Mouse (Mus musculus): Measurements from ENCODE around the gene B830017H08Rik. TPM values are rescaled to one million over a fixed set of nuclear protein-coding genes. Genes with fewer than 3 reads are reported as not detected.
A peak's percentile ranks its signal among the peaks of the same experiment; 100 is the strongest.

B830017H08Rik gene
- total and polyA plus RNA-seq, 2 experiments from 2014 or later, result 6.3 to 9.1 TPM

GRCm38 (mm10) chr16:17843701-17844365 is 10.9 kb downstream of the B830017H08Rik start:
- Histone ChIP-seq H3K9ac (replicated peaks; ENCODE audit: low read length) (no peak overlapping the region), H3K36me3 (ENCODE audit: insufficient read depth, low read length) (peaks cover 65% of the 10 kb centered on the region), H3K9me3 (ENCODE audit: low read length) (no peaks in the 10 kb centered on the region), H3K4me2 (ENCODE audit: low read depth, low read length) (no peak overlapping the region), H3K4me1 (ENCODE audit: insufficient read depth, low read length) (no peaks in the 10 kb centered on the region), H3K27ac (no peak overlapping the region), H3K27me3 (ENCODE audit: insufficient read depth, low read length) (no peaks in the 10 kb centered on the region), H3K4me3 (ENCODE audit: low read length) (no peak overlapping the region)
- TF ChIP-seq CTCF (IDR thresholded peaks at IDR 0.05; ENCODE audit: low read depth), result no peak
- ATAC-seq, result no peak
- WGBS, result 72% methylated on average over 10 of the region's 10 CpGs
- DNase-seq (ENCODE audit: low spot score), result no peak

- DNase-seq (ENCODE audit: low spot score), result no peak
Measured at GRCm38 (mm10) chr16:17848431-17848830, 15.5 kb downstream of the B830017H08Rik start.

GRCm38 (mm10) chr16:17848928-17849327 is 16.0 kb downstream of the B830017H08Rik start:
- 32% methylated on average over 1 of the region's 1 CpGs for WGBS
- Histone ChIP-seq H3K27me3 (ENCODE audit: insufficient read depth, low read length) (no peaks in the 10 kb centered on the region), H3K9ac (replicated peaks; ENCODE audit: low read length) (no peak overlapping the region), H3K27ac (peak overlapping the region; percentile 8; the same call in 1 of the 2 replicates), H3K9me3 (ENCODE audit: low read length) (no peaks in the 10 kb centered on the region), H3K36me3 (ENCODE audit: insufficient read depth, low read length) (peaks cover 60% of the 10 kb centered on the region), H3K4me1 (ENCODE audit: insufficient read depth, low read length) (no peaks in the 10 kb centered on the region), H3K4me3 (ENCODE audit: low read length) (no peak overlapping the region), H3K4me2 (ENCODE audit: low read depth, low read length) (no peak overlapping the region)
- DNase-seq (ENCODE audit: low spot score), result peak; percentile 92
- peak; percentile 66 for ATAC-seq
- TF ChIP-seq CTCF (IDR thresholded peaks at IDR 0.05; ENCODE audit: low read depth), result peak; percentile 91

More at GRCm38 (mm10) chr16:17848431-17848830, 15.5 kb downstream of the B830017H08Rik start:
- Histone ChIP-seq H3K9ac (replicated peaks; ENCODE audit: low read length) (no peak overlapping the region), H3K36me3 (ENCODE audit: insufficient read depth, low read length) (peaks cover 60% of the 10 kb centered on the region), H3K9me3 (ENCODE audit: low read length) (no peaks in the 10 kb centered on the region), H3K4me3 (ENCODE audit: low read length) (no peak overlapping the region), H3K27ac (peak overlapping the region; percentile 8; the same call in 1 of the 2 replicates), H3K4me1 (ENCODE audit: insufficient read depth, low read length) (no peaks in the 10 kb centered on the region), H3K4me2 (ENCODE audit: low read depth, low read length) (no peak overlapping the region), H3K27me3 (ENCODE audit: insufficient read depth, low read length) (no peaks in the 10 kb centered on the region)
- no peak for TF ChIP-seq CTCF (IDR thresholded peaks at IDR 0.05; ENCODE audit: low read depth)
- ATAC-seq, result no peak
- 93% methylated on average over 6 of the region's 6 CpGs for WGBS

DNA sequence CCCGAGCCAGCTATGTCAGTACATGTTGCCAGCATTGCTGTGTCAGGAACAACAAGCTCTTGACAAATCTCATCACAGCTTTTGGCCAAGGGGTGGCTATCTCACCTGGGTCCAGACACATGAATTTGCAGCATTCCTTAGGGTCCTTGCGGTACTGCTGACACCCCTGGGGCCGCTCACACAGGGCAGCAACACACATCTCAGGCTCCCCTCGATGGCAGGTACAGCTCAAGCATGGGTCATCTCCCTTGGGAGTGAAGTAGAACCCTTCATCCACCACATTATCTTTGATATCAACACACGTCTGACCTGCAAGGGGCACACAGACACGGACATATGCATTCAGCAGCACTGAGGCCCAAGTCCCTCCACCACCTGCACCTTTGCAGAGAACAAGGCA is 16.6 kb downstream of the B830017H08Rik start:
- H3K36me3 ChIP-seq (ENCODE audit: insufficient read depth, low read length), result peaks cover 60% of the 10 kb centered on the region
- no peaks in the 10 kb centered on the region for H3K4me1 ChIP-seq (ENCODE audit: insufficient read depth, low read length)
- no peak for TF ChIP-seq CTCF (IDR thresholded peaks at IDR 0.05; ENCODE audit: low read depth)
- DNase-seq (ENCODE audit: low spot score) (no peak), ATAC-seq (no peak)
- no peaks in the 10 kb centered on the region for H3K9me3 ChIP-seq (ENCODE audit: low read length)
- no peaks in the 10 kb centered on the region for H3K27me3 ChIP-seq (ENCODE audit: insufficient read depth, low read length)
- no peak overlapping the region for H3K27ac ChIP-seq
- no peak overlapping the region for H3K4me3 ChIP-seq (ENCODE audit: low read length)
- WGBS, result 86% methylated on average over 6 of the region's 6 CpGs
- no peak overlapping the region for H3K9ac ChIP-seq (replicated peaks; ENCODE audit: low read length)
- no peak overlapping the region for H3K4me2 ChIP-seq (ENCODE audit: low read depth, low read length)

- H3K4me2 ChIP-seq (ENCODE audit: low read depth, low read length), result no peak overlapping the region
- no peaks in the 10 kb centered on the region for H3K4me1 ChIP-seq (ENCODE audit: insufficient read depth, low read length)
- DNase-seq (ENCODE audit: low spot score) (no peak), ATAC-seq (no peak)
- H3K36me3 ChIP-seq (ENCODE audit: insufficient read depth, low read length), result peaks cover 55% of the 10 kb centered on the region
- no peak overlapping the region for H3K9ac ChIP-seq (replicated peaks; ENCODE audit: low read length)
- 88% methylated on average over 5 of the region's 5 CpGs for WGBS
- H3K27me3 ChIP-seq (ENCODE audit: insufficient read depth, low read length), result no peaks in the 10 kb centered on the region
- H3K4me3 ChIP-seq (ENCODE audit: low read length), result no peak overlapping the region
- no peaks in the 10 kb centered on the region for H3K9me3 ChIP-seq (ENCODE audit: low read length)
- no peak overlapping the region for H3K27ac ChIP-seq
- TF ChIP-seq CTCF (IDR thresholded peaks at IDR 0.05; ENCODE audit: low read depth), result no peak
Measured at GRCm38 (mm10) chr16:17851331-17851730, 18.4 kb downstream of the B830017H08Rik start.

- DNase-seq (ENCODE audit: low spot score) (peak; percentile 45), ATAC-seq (no peak)
- H3K27ac ChIP-seq, result no peak overlapping the region
- peaks cover 55% of the 10 kb centered on the region for H3K36me3 ChIP-seq (ENCODE audit: insufficient read depth, low read length)
- 86% methylated on average over 1 of the region's 1 CpGs for WGBS
- H3K9ac ChIP-seq (replicated peaks; ENCODE audit: low read length), result no peak overlapping the region
- H3K4me1 ChIP-seq (ENCODE audit: insufficient read depth, low read length), result no peaks in the 10 kb centered on the region
- H3K27me3 ChIP-seq (ENCODE audit: insufficient read depth, low read length), result no peaks in the 10 kb centered on the region
- TF ChIP-seq CTCF (IDR thresholded peaks at IDR 0.05; ENCODE audit: low read depth), result no peak
- no peak overlapping the region for H3K4me3 ChIP-seq (ENCODE audit: low read length)
- H3K4me2 ChIP-seq (ENCODE audit: low read depth, low read length), result no peak overlapping the region
- H3K9me3 ChIP-seq (ENCODE audit: low read length), result no peaks in the 10 kb centered on the region
Measured at GRCm38 (mm10) chr16:17851860-17852259, 18.9 kb downstream of the B830017H08Rik start.

DNA sequence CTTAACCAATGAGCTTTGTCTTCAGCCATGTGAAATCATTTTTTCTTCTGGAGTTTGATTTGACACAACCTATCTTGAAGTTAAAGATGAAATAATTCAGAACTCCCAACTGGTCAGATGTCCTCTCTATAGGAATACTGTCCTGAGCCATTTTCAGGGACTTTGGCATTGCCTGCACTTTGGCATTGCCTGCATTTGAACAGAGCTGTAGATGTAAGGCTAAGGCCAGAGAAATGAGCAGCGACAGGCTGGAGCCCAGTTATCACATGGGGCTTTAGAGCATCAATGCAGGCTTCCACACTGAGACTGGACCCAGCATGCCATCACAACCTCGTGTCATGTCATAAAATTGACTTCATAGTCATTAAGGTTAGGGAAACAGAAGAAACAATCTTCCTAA is 20.3 kb downstream of the B830017H08Rik start:
- Histone ChIP-seq H3K4me2 (ENCODE audit: low read depth, low read length) (no peak overlapping the region), H3K9me3 (ENCODE audit: low read length) (no peaks in the 10 kb centered on the region), H3K27me3 (ENCODE audit: insufficient read depth, low read length) (no peaks in the 10 kb centered on the region), H3K9ac (replicated peaks; ENCODE audit: low read length) (no peak overlapping the region), H3K27ac (no peak overlapping the region), H3K4me1 (ENCODE audit: insufficient read depth, low read length) (no peaks in the 10 kb centered on the region), H3K4me3 (ENCODE audit: low read length) (no peak overlapping the region), H3K36me3 (ENCODE audit: insufficient read depth, low read length) (peaks cover 64% of the 10 kb centered on the region)
- DNase-seq (ENCODE audit: low spot score) (no peak), ATAC-seq (no peak)
- WGBS, result 87% methylated on average over 2 of the region's 2 CpGs
- no peak for TF ChIP-seq CTCF (IDR thresholded peaks at IDR 0.05; ENCODE audit: low read depth)

Data from hindbrain, postnatal 0 days (tissue).